ENCODE assay signal across 13 mouse cellular contexts in the genomic region with DNA sequence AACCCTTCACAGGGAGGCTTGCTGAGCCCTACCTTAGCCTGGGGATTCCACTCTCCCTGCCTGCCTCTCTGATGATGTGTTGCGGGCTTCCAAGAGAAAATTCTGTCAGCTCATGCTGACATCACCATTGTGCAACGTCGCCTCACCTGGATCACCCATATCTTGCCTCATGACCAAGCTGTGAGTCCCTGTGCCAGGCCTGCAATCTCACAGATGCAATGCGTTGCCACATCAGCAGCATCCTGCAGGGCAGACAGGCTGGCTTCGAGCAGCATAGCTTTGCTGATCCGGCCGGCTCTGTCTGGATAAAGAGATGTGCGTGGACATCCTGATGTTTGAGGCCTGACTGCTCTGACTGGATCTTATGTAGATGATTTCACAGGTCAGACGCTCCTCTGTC.
DNase-seq lines count a peak whose midpoint lies in the region; ATAC-seq and TF ChIP-seq lines count a peak whose summit lies in the region.
"Had no signal": no experiment of that assay in that cellular context is flagged by ENCODE, and none has a peak within 500 bp of the region (broad histone marks: within the 10 kb centered on the region; RNA-seq: fewer than 3 reads in every experiment).

No protein-coding gene starts in this region.

- TF ChIP-seq EP300 in liver, postnatal 0 days (IDR thresholded peaks at IDR 0.05; ENCODE audit: low read depth) = no peak

- H3K36me3 ChIP-seq in forebrain, embryonic 13.5 days (ENCODE audit: poor library complexity, severe bottlenecking) = no peaks in the 10 kb centered on the region
- no peaks in the 10 kb centered on the region for H3K36me3 ChIP-seq in forebrain, embryonic 11.5 days (ENCODE audit: control insufficient read depth, insufficient read depth, low read length)
- no peaks in the 10 kb centered on the region for H3K36me3 ChIP-seq in liver, postnatal 0 days (replicated peaks; ENCODE audit: insufficient read depth, low read length)
- H3K36me3 ChIP-seq in liver, embryonic 11.5 days (ENCODE audit: control insufficient read depth, insufficient read depth, low read length) = no peaks in the 10 kb centered on the region
- no peaks in the 10 kb centered on the region for H3K36me3 ChIP-seq in neural tube, embryonic 13.5 days
- no peaks in the 10 kb centered on the region for H3K36me3 ChIP-seq in neural tube, embryonic 15.5 days
- H3K36me3 ChIP-seq: embryonic facial prominence, embryonic 13.5 days; heart, embryonic 10.5 days; limb, embryonic 13.5 days had no signal

- H3K4me2 ChIP-seq in forebrain, embryonic 13.5 days = no peak overlapping the region
- no peak overlapping the region for H3K4me2 ChIP-seq in forebrain, embryonic 11.5 days (ENCODE audit: low read depth, low read length, severe bottlenecking)
- H3K4me2 ChIP-seq in liver, postnatal 0 days (ENCODE audit: low read depth, low read length) = no peak overlapping the region
- no peak overlapping the region for H3K4me2 ChIP-seq in liver, embryonic 11.5 days
- no peak overlapping the region for H3K4me2 ChIP-seq in neural tube, embryonic 13.5 days
- no peak overlapping the region for H3K4me2 ChIP-seq in neural tube, embryonic 15.5 days
- H3K4me2 ChIP-seq: embryonic facial prominence, embryonic 13.5 days; limb, embryonic 13.5 days had no signal

- intact Hi-C loops in left cerebral cortex, postnatal 14 days (cut with DNase I) = loop anchor here (5.0 kb wide), 1 partner anchor 159 kb away; no protein-coding TSS in a partner anchor

- TF ChIP-seq CTCF in liver, postnatal 0 days (IDR thresholded peaks at IDR 0.05; ENCODE audit: low read depth) = no peak

- no peak for ATAC-seq in forebrain, embryonic 13.5 days
- no peak for ATAC-seq in forebrain, embryonic 11.5 days (replicated peaks; ENCODE audit: low FRiP score)
- ATAC-seq in liver, postnatal 0 days = peak; percentile 87
- ATAC-seq in liver, embryonic 11.5 days (replicated peaks; ENCODE audit: low FRiP score) = no peak
- 0 out of 2 replicates have a peak, but pooled peaks have one; percentile 19 for ATAC-seq in neural tube, embryonic 13.5 days (ENCODE audit: low read depth)
- no peak for ATAC-seq in neural tube, embryonic 15.5 days (ENCODE audit: low FRiP score)

- H3K4me1 ChIP-seq in forebrain, embryonic 13.5 days = peaks cover 36% of the 10 kb centered on the region
- H3K4me1 ChIP-seq in forebrain, embryonic 11.5 days (replicated peaks; ENCODE audit: control insufficient read depth, insufficient read depth, low read length) = peaks cover 25% of the 10 kb centered on the region
- H3K4me1 ChIP-seq in liver, postnatal 0 days (ENCODE audit: insufficient read depth) = 0 out of 2 replicates have a peak, but pooled peaks cover 6% of the 10 kb centered on the region
- 0 out of 2 replicates have a peak, but pooled peaks cover 2% of the 10 kb centered on the region for H3K4me1 ChIP-seq in liver, embryonic 11.5 days (replicated peaks; ENCODE audit: control insufficient read depth, insufficient read depth, low read length)
- peaks cover 37% of the 10 kb centered on the region for H3K4me1 ChIP-seq in neural tube, embryonic 13.5 days (replicated peaks)
- H3K4me1 ChIP-seq in neural tube, embryonic 15.5 days = peaks cover 29% of the 10 kb centered on the region

- H3K9ac ChIP-seq in forebrain, embryonic 13.5 days = 0 out of 2 replicates have a peak overlapping the region, but pooled peaks have one; percentile 28
- no peak overlapping the region for H3K9ac ChIP-seq in forebrain, embryonic 11.5 days (ENCODE audit: low read length)
- no peak overlapping the region for H3K9ac ChIP-seq in liver, postnatal 0 days (replicated peaks)
- H3K9ac ChIP-seq in liver, embryonic 11.5 days (ENCODE audit: low read depth, low read length) = no peak overlapping the region
- no peak overlapping the region for H3K9ac ChIP-seq in neural tube, embryonic 13.5 days
- no peak overlapping the region for H3K9ac ChIP-seq in neural tube, embryonic 15.5 days (replicated peaks)
- H3K9ac ChIP-seq: embryonic facial prominence, embryonic 13.5 days; limb, embryonic 13.5 days had no signal

- H3K27me3 ChIP-seq in forebrain, embryonic 13.5 days = no peaks in the 10 kb centered on the region
- H3K27me3 ChIP-seq in forebrain, embryonic 11.5 days (ENCODE audit: control insufficient read depth, insufficient read depth, low read length) = no peaks in the 10 kb centered on the region
- no peaks in the 10 kb centered on the region for H3K27me3 ChIP-seq in liver, postnatal 0 days (ENCODE audit: insufficient read depth, low read length)
- no peaks in the 10 kb centered on the region for H3K27me3 ChIP-seq in liver, embryonic 11.5 days (replicated peaks; ENCODE audit: control insufficient read depth, insufficient read depth, low read length)
- no peaks in the 10 kb centered on the region for H3K27me3 ChIP-seq in neural tube, embryonic 13.5 days
- no peaks in the 10 kb centered on the region for H3K27me3 ChIP-seq in neural tube, embryonic 15.5 days (replicated peaks)
- H3K27me3 ChIP-seq: limb, embryonic 13.5 days had no signal

- WGBS in forebrain, embryonic 13.5 days = 70% methylated on average over 9 of the region's 9 CpGs
- WGBS in forebrain, embryonic 11.5 days = 82% methylated on average over 9 of the region's 9 CpGs
- 72% methylated on average over 9 of the region's 9 CpGs for WGBS in liver, postnatal 0 days (ENCODE audit: insufficient replicate concordance)
- WGBS in liver, embryonic 11.5 days = 84% methylated on average over 9 of the region's 9 CpGs
- WGBS in neural tube, embryonic 13.5 days = 83% methylated on average over 9 of the region's 9 CpGs
- WGBS in neural tube, embryonic 15.5 days = 77% methylated on average over 9 of the region's 9 CpGs

- no peaks in the 10 kb centered on the region for H3K9me3 ChIP-seq in forebrain, embryonic 13.5 days (replicated peaks)
- no peaks in the 10 kb centered on the region for H3K9me3 ChIP-seq in forebrain, embryonic 11.5 days (ENCODE audit: control insufficient read depth, low read length)
- H3K9me3 ChIP-seq in liver, postnatal 0 days (ENCODE audit: low read length) = no peaks in the 10 kb centered on the region
- H3K9me3 ChIP-seq in liver, embryonic 11.5 days (ENCODE audit: control insufficient read depth, low read length) = no peaks in the 10 kb centered on the region
- H3K9me3 ChIP-seq in neural tube, embryonic 13.5 days = no peaks in the 10 kb centered on the region
- no peaks in the 10 kb centered on the region for H3K9me3 ChIP-seq in neural tube, embryonic 15.5 days (replicated peaks)
- H3K9me3 ChIP-seq: embryonic facial prominence, embryonic 13.5 days; heart, embryonic 10.5 days; limb, embryonic 13.5 days had no signal

- no peak for DNase-seq in forebrain, embryonic 11.5 days (ENCODE audit: low spot score)
- peak; percentile 68 for DNase-seq in liver, postnatal 0 days
- DNase-seq in liver, embryonic 11.5 days (ENCODE audit: low spot score) = no peak
- no peak for DNase-seq in left cerebral cortex, postnatal 14 days (ENCODE audit: low spot score in 2 of 2)
- no peak for DNase-seq in frontal cortex, postnatal 25 days (ENCODE audit: low spot score in 2 of 2)
- DNase-seq: spleen, adult 18-20 months; thymus, postnatal 36 days had no signal

- H3K27ac ChIP-seq in forebrain, embryonic 13.5 days = no peak overlapping the region
- no peak overlapping the region for H3K27ac ChIP-seq in forebrain, embryonic 11.5 days (ENCODE audit: low read depth, low read length)
- no peak overlapping the region for H3K27ac ChIP-seq in liver, postnatal 0 days (ENCODE audit: low read depth)
- no peak overlapping the region for H3K27ac ChIP-seq in liver, embryonic 11.5 days (ENCODE audit: low read depth, low read length)
- H3K27ac ChIP-seq in neural tube, embryonic 13.5 days (replicated peaks) = no peak overlapping the region
- no peak overlapping the region for H3K27ac ChIP-seq in neural tube, embryonic 15.5 days (replicated peaks)
- H3K27ac ChIP-seq: embryonic facial prominence, embryonic 13.5 days; limb, embryonic 13.5 days had no signal

- no peak overlapping the region for H3K4me3 ChIP-seq in forebrain, embryonic 13.5 days
- no peak overlapping the region for H3K4me3 ChIP-seq in forebrain, embryonic 11.5 days (ENCODE audit: low read depth, low read length)
- no peak overlapping the region for H3K4me3 ChIP-seq in liver, postnatal 0 days (ENCODE audit: low read depth, low read length)
- H3K4me3 ChIP-seq in liver, embryonic 11.5 days (ENCODE audit: low read depth, low read length) = no peak overlapping the region
- H3K4me3 ChIP-seq in neural tube, embryonic 13.5 days = no peak overlapping the region
- no peak overlapping the region for H3K4me3 ChIP-seq in neural tube, embryonic 15.5 days (replicated peaks)
- H3K4me3 ChIP-seq: embryonic facial prominence, embryonic 13.5 days; heart, embryonic 10.5 days; limb, embryonic 13.5 days had no signal

Comparison
In these comparisons a context has a peak if more than half of its experiments do, and no peak if none do; other contexts are left out.
1. ATAC-seq: peak in liver, postnatal 0 days (single experiment) and neural tube, embryonic 13.5 days (single experiment); none in forebrain, embryonic 13.5 days (single experiment), forebrain, embryonic 11.5 days (single experiment), liver, embryonic 11.5 days (single experiment) and neural tube, embryonic 15.5 days (single experiment).